Mouse (Mus musculus) myocyte (in vitro differentiated cells): ENCODE measurements around the gene Dclk2. TPM values are rescaled to one million over a fixed set of nuclear protein-coding genes. Genes with fewer than 3 reads are reported as not detected.

Experiments
- H3K27me3 ChIP-seq: one replicate; pipeline ENCODE4 v1.6.1; 2011; ENCODE audit not compliant: control insufficient read depth, insufficient read depth, insufficient read length
- H3K36me3 ChIP-seq: one replicate; pipeline ENCODE4 v1.6.1; 2011; ENCODE audit not compliant: control insufficient read depth, insufficient read depth
- H3K4me2 ChIP-seq: one replicate; pipeline ENCODE4 v1.6.1; 2011; ENCODE audit warnings: low read depth, control low read depth
- H3K4me3 ChIP-seq: one replicate; pipeline ENCODE4 v1.5.1; 2011; ENCODE audit warnings: mild to moderate bottlenecking, control low read depth, moderate library complexity
- H3K79me2 ChIP-seq: one replicate; pipeline ENCODE4 v1.6.1; 2011; ENCODE audit not compliant: control insufficient read depth, insufficient read depth
- H3ac ChIP-seq: one replicate; pipeline ENCODE4 v1.6.1; 2011; ENCODE audit not compliant: control insufficient read depth, insufficient read length
- CEBPB ChIP-seq: IDR thresholded peaks from 2 replicates; pipeline ENCODE4 v1.6.1; 2011; ENCODE audit warnings: mild to moderate bottlenecking, moderate library complexity; ENCODE audit not compliant: poor library complexity, insufficient read depth, severe bottlenecking
- E2F4 ChIP-seq: IDR thresholded peaks from one replicate; pipeline ENCODE4 v1.6.1; 2011; ENCODE audit warnings: mild to moderate bottlenecking, control low read depth, moderate library complexity; ENCODE audit not compliant: insufficient read depth
- MAX ChIP-seq: IDR thresholded peaks from one replicate; pipeline ENCODE4 v1.6.1; 2011; ENCODE audit warnings: low read depth, mild to moderate bottlenecking, control low read depth
- MYOD1 ChIP-seq, 3 experiments: IDR thresholded peaks; one replicate each; pipeline ENCODE4 v1.6.1; 2011; ENCODE audit warnings: control low read depth in 2 of 3, low read depth in 2 of 3, mild to moderate bottlenecking in 2 of 3, moderate library complexity in 1 of 3; ENCODE audit not compliant: insufficient read length in 2 of 3, control insufficient read depth in 1 of 3
- MYOG ChIP-seq, 3 experiments: IDR thresholded peaks; one replicate each; pipeline ENCODE4 v1.6.1; 2011; ENCODE audit warnings: control low read depth in 2 of 3, low read depth in 2 of 3, mild to moderate bottlenecking in 2 of 3; ENCODE audit not compliant: insufficient read length in 2 of 3, control insufficient read depth in 1 of 3, insufficient read depth in 1 of 3
- POLR2A ChIP-seq: IDR thresholded peaks from one replicate; pipeline ENCODE4 v1.6.1; 2011; ENCODE audit warnings: low read depth, mild to moderate bottlenecking, control low read depth, moderate library complexity; ENCODE audit not compliant: insufficient read length
- POLR2AphosphoS2 ChIP-seq: IDR thresholded peaks from one replicate; pipeline ENCODE4 v1.6.1; 2011; ENCODE audit warnings: low read depth, control low read depth; ENCODE audit not compliant: insufficient read length
- REST ChIP-seq: IDR thresholded peaks from one replicate; pipeline ENCODE4 v1.6.1; 2011; ENCODE audit warnings: mild to moderate bottlenecking, control low read depth, moderate library complexity; ENCODE audit not compliant: insufficient read depth, insufficient read length
- SRF ChIP-seq: IDR thresholded peaks from one replicate; pipeline ENCODE4 v1.6.1; 2011; ENCODE audit warnings: low read depth; ENCODE audit not compliant: control insufficient read depth, insufficient read length
- TCF12 ChIP-seq: IDR thresholded peaks from one replicate; pipeline ENCODE4 v1.6.1; 2011; ENCODE audit warnings: mild to moderate bottlenecking, control low read depth; ENCODE audit not compliant: poor library complexity, insufficient read depth, severe bottlenecking
- TCF3 ChIP-seq: IDR thresholded peaks from one replicate; pipeline ENCODE4 v1.6.1; 2011; ENCODE audit warnings: low read depth, control low read depth; ENCODE audit not compliant: insufficient read length
- USF1 ChIP-seq: IDR thresholded peaks from one replicate; pipeline ENCODE4 v1.6.1; 2011; ENCODE audit warnings: low read depth, mild to moderate bottlenecking, control low read depth, moderate library complexity
- polyA plus RNA-seq: library from polyadenylated mRNA; unstranded; fragments of >200 nt; fragmentation: generic; extraction: Trizol; gene quantifications from one replicate; pipeline ENCODE4 v1.2.1, GENCODE M21; 2012; ENCODE audit warnings: missing spikeins

The Dclk2 gene
- polyA plus RNA-seq, 1 experiment, result 1.8 TPM

- Histone ChIP-seq H3ac (no peak overlapping the region), H3K36me3 (no peaks in the 10 kb centered on the region), H3K79me2 (no peaks in the 10 kb centered on the region), H3K4me3 (no peak overlapping the region), H3K4me2 (no peak overlapping the region), H3K27me3 (no peaks in the 10 kb centered on the region)
- no peak for TF ChIP-seq CEBPB
- no peak for TF ChIP-seq SRF
- TF ChIP-seq MYOD1 (IDR thresholded peaks at IDR 0.05; ENCODE audit: control insufficient read depth in 1 of 3, insufficient read length in 2 of 3, low read depth in 2 of 3), result no peak
- no peak for TF ChIP-seq MAX
Measured at GRCm38 (mm10) chr3:86839606-86840005, 81.0 kb downstream of the Dclk2 start.

GRCm38 (mm10) chr3:86837386-86837785 is 83.3 kb downstream of the Dclk2 start:
- H3K4me3 ChIP-seq, result no peak overlapping the region
- TF ChIP-seq REST, result no peak
- TF ChIP-seq MYOG (IDR thresholded peaks at IDR 0.05; ENCODE audit: control insufficient read depth in 1 of 3, insufficient read depth in 1 of 3, insufficient read length in 2 of 3, low read depth in 2 of 3), result no peak
- TF ChIP-seq MAX, result no peak
- no peak for TF ChIP-seq SRF
- no peak for TF ChIP-seq TCF12
- no peak for TF ChIP-seq TCF3
- TF ChIP-seq POLR2AphosphoS2, result no peak
- TF ChIP-seq POLR2A, result no peak
- no peak for TF ChIP-seq CEBPB
- no peak for TF ChIP-seq USF1
- no peak for TF ChIP-seq MYOD1 (IDR thresholded peaks at IDR 0.05; ENCODE audit: control insufficient read depth in 1 of 3, insufficient read length in 2 of 3, low read depth in 2 of 3)
- TF ChIP-seq E2F4, result no peak
- no peaks in the 10 kb centered on the region for H3K36me3 ChIP-seq
- H3ac ChIP-seq, result no peak overlapping the region
- H3K4me2 ChIP-seq, result no peak overlapping the region
- H3K27me3 ChIP-seq, result no peaks in the 10 kb centered on the region
- no peaks in the 10 kb centered on the region for H3K79me2 ChIP-seq

DNA sequence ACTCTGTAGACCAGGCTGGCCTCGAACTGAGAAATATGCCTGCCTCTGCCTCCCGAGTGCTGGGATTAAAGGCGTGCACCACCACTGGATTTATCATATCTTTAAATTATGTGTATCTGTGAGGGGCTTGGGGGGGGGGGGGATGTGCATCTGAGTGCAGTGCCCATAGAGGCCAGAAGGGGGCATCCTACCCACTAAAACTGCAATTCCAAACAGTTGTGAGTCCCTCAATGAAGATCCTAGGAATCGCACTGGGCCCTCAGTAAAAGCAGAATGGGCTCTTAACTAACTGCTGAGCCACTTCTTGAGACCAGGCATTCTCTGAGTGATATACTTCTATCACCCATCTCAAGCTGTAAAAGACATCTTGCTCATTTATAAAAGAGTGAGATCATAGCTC is 85.5 kb downstream of the Dclk2 start:
- Histone ChIP-seq H3K4me3 (no peak overlapping the region), H3K36me3 (no peaks in the 10 kb centered on the region), H3ac (no peak overlapping the region), H3K79me2 (no peaks in the 10 kb centered on the region), H3K4me2 (no peak overlapping the region), H3K27me3 (no peaks in the 10 kb centered on the region)
- TF ChIP-seq TCF3, result no peak
- no peak for TF ChIP-seq SRF
- no peak for TF ChIP-seq MYOG (IDR thresholded peaks at IDR 0.05; ENCODE audit: control insufficient read depth in 1 of 3, insufficient read depth in 1 of 3, insufficient read length in 2 of 3, low read depth in 2 of 3)
- TF ChIP-seq USF1, result no peak
- no peak for TF ChIP-seq REST
- no peak for TF ChIP-seq TCF12
- TF ChIP-seq POLR2AphosphoS2, result no peak
- no peak for TF ChIP-seq POLR2A
- TF ChIP-seq CEBPB, result no peak
- TF ChIP-seq E2F4, result no peak
- no peak for TF ChIP-seq MYOD1 (IDR thresholded peaks at IDR 0.05; ENCODE audit: control insufficient read depth in 1 of 3, insufficient read length in 2 of 3, low read depth in 2 of 3)
- no peak for TF ChIP-seq MAX

DNA sequence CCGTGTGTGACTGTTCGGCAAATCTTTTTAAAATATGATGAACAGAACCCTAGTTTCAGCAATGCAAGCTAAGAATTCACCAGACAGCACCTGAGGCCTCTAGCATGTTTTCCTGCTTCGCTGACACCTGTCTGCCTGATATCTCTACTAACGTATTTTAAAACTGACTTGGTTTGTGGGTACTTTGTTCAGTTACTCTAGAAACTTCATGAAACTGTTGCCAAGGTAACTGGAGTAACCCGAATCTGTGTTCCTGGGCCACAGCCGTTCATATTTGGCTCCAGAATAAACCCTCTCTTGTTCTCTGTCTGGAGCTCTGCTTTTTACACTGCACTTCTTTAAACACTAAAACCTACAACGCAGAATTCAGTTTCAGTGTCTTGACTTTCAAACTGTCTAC is 86.3 kb downstream of the Dclk2 start:
- Histone ChIP-seq H3K4me2 (no peak overlapping the region), H3K4me3 (no peak overlapping the region), H3K27me3 (no peaks in the 10 kb centered on the region), H3K36me3 (no peaks in the 10 kb centered on the region), H3K79me2 (no peaks in the 10 kb centered on the region), H3ac (no peak overlapping the region)
- no peak for TF ChIP-seq POLR2AphosphoS2
- no peak for TF ChIP-seq REST
- no peak for TF ChIP-seq USF1
- no peak for TF ChIP-seq POLR2A
- TF ChIP-seq E2F4, result no peak
- TF ChIP-seq MYOD1 (IDR thresholded peaks at IDR 0.05; ENCODE audit: control insufficient read depth in 1 of 3, insufficient read length in 2 of 3, low read depth in 2 of 3), result no peak
- no peak for TF ChIP-seq TCF3
- no peak for TF ChIP-seq MAX
- no peak for TF ChIP-seq MYOG (IDR thresholded peaks at IDR 0.05; ENCODE audit: control insufficient read depth in 1 of 3, insufficient read depth in 1 of 3, insufficient read length in 2 of 3, low read depth in 2 of 3)

DNA sequence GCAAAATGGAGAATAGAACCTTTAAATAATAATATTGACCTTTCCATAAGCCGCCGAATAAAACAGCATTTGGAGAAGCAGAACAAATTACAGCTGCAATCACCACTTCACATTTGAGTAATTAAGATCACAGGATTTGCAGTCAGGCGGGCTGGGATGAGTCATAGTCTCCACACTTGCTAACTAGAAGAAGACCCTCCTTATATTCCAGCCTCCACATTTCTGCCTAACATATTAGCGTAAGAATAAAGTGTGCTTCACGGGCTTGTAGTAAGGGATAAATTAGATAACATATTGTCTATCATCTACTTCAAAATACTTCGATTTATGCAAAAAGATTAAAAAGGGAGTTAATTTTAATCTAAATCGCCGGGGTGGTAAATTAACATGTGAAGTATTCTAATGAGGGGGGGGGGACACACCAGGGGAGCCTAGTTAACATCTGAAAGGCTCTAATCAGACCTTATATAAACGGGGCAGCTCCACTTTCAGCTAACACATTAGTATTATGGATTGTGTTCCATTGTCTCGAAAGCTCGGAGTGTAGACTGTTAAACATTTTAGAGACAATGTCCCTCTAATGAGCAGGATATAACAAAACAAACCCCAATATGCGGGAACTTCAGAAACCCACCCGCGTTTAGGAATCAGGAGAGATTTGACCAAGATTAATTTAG is 87.9 kb downstream of the Dclk2 start:
- H3K27me3 ChIP-seq, result no peaks in the 10 kb centered on the region
- no peaks in the 10 kb centered on the region for H3K79me2 ChIP-seq
- TF ChIP-seq MYOG (IDR thresholded peaks at IDR 0.05; ENCODE audit: control insufficient read depth in 1 of 3, insufficient read depth in 1 of 3, insufficient read length in 2 of 3, low read depth in 2 of 3) (no peak), POLR2AphosphoS2 (no peak), CEBPB (no peak), MAX (no peak), E2F4 (no peak), MYOD1 (IDR thresholded peaks at IDR 0.05; ENCODE audit: control insufficient read depth in 1 of 3, insufficient read length in 2 of 3, low read depth in 2 of 3) (no peak), TCF3 (no peak), POLR2A (no peak), REST (no peak), SRF (no peak), TCF12 (no peak), USF1 (no peak)
- no peak overlapping the region for H3K4me3 ChIP-seq
- H3K4me2 ChIP-seq, result no peak overlapping the region
- no peaks in the 10 kb centered on the region for H3K36me3 ChIP-seq
- H3ac ChIP-seq, result no peak overlapping the region
